Mouse (Mus musculus) neural tube, embryonic 12.5 days (tissue): ENCODE measurements around the gene Uhmk1. TPM values are rescaled to one million over a fixed set of nuclear protein-coding genes. Genes with fewer than 3 reads are reported as not detected.

Source experiments
- ATAC-seq: fragments of 200-750 bp; cut with Nextera tagmentation; 2 replicates; pipeline ENCODE4 v1.8.0; 2017; ENCODE audit warnings: low read depth, mild to moderate bottlenecking, moderate TSS enrichment, moderate library complexity; ENCODE audit not compliant: low FRiP score
- H3K27ac ChIP-seq: fragments of 300-500 bp; sonication (generic); 2 replicates; pipeline ENCODE4 v1.5.1; 2016
- H3K27me3 ChIP-seq: fragments of 300-500 bp; sonication (generic); replicated peaks from 2 replicates; pipeline ENCODE4 v1.6.1; 2016; ENCODE audit warnings: mild to moderate bottlenecking
- H3K36me3 ChIP-seq: fragments of 300-500 bp; sonication (generic); 2 replicates; pipeline ENCODE4 v1.6.1; 2016; ENCODE audit warnings: mild to moderate bottlenecking
- H3K4me1 ChIP-seq: fragments of 300-500 bp; sonication (generic); 2 replicates; pipeline ENCODE4 v1.6.1; 2016
- H3K4me2 ChIP-seq: fragments of 300-500 bp; sonication (generic); replicated peaks from 2 replicates; pipeline ENCODE4 v1.6.1; 2016; ENCODE audit warnings: mild to moderate bottlenecking
- H3K4me3 ChIP-seq: fragments of 300-500 bp; sonication (generic); 2 replicates; pipeline ENCODE4 v1.5.1; 2016
- H3K9ac ChIP-seq: fragments of 300-500 bp; sonication (generic); 2 replicates; pipeline ENCODE4 v1.6.1; 2016; ENCODE audit warnings: mild to moderate bottlenecking
- H3K9me3 ChIP-seq: fragments of 300-500 bp; sonication (generic); 2 replicates; pipeline ENCODE4 v1.6.1; 2016; ENCODE audit warnings: mild to moderate bottlenecking
- WGBS: fragments of 180-500 bp; shearing (Covaris S2); methylation state at CpG from one replicate; pipeline ENCODE4 v1.1.7; 2016; 5-methylcytosine and 5-hydroxymethylcytosine counted together
- polyA plus RNA-seq: library from polyadenylated mRNA; unstranded; fragments of >200 nt; fragmentation: Nextera tagmentation; extraction: Ambion mirVana; gene quantifications from 2 replicates; pipeline ENCODE4 v1.2.1, GENCODE M21; 2016

Uhmk1 gene
- polyA plus RNA-seq, 1 experiment from 2014 or later, result 15.0 TPM

GRCm38 (mm10) chr1:170150870-170151269, 64.3 kb downstream of the Uhmk1 start:
- Histone ChIP-seq H3K27me3 (no peaks in the 10 kb centered on the region), H3K4me1 (no peaks in the 10 kb centered on the region), H3K9me3 (no peaks in the 10 kb centered on the region), H3K36me3 (peaks cover 16% of the 10 kb centered on the region), H3K27ac (no peak overlapping the region), H3K9ac (no peak overlapping the region), H3K4me3 (no peak overlapping the region), H3K4me2 (no peak overlapping the region)
- 90% methylated on average over 6 of the region's 6 CpGs for WGBS
- no peak for ATAC-seq

DNA sequence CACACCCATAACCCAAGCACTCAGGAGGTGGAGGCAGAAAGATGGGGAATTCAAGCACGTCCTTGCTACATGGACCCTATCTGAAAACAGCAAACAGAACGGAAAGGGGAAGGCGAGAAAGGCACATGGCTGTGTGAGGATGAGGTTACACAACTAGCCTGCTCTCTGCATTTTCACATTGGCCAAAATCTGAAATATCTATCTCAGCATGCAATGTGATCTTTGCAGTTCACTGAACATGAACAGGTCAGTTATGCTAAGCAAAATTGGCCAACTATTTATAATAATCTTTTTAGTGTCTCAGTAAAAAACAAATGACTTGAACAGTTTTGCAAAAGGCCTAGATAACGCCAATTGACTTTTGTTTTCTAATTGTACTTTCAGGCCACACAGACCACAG, 65.4 kb downstream of the Uhmk1 start:
- Histone ChIP-seq H3K36me3 (peaks cover 20% of the 10 kb centered on the region), H3K4me3 (no peak overlapping the region), H3K4me2 (no peak overlapping the region), H3K9ac (no peak overlapping the region), H3K27me3 (no peaks in the 10 kb centered on the region), H3K9me3 (no peaks in the 10 kb centered on the region), H3K4me1 (no peaks in the 10 kb centered on the region), H3K27ac (no peak overlapping the region)
- 89% methylated on average over 4 of the region's 4 CpGs for WGBS
- ATAC-seq, result no peak

GRCm38 (mm10) chr1:170148536-170148935, 66.7 kb downstream of the Uhmk1 start:
- H3K4me1 ChIP-seq, result no peaks in the 10 kb centered on the region
- H3K4me2 ChIP-seq, result no peak overlapping the region
- no peaks in the 10 kb centered on the region for H3K9me3 ChIP-seq
- 93% methylated on average over 6 of the region's 6 CpGs for WGBS
- no peak overlapping the region for H3K27ac ChIP-seq
- no peak overlapping the region for H3K9ac ChIP-seq
- H3K36me3 ChIP-seq, result peaks cover 23% of the 10 kb centered on the region
- H3K27me3 ChIP-seq, result no peaks in the 10 kb centered on the region
- no peak for ATAC-seq
- no peak overlapping the region for H3K4me3 ChIP-seq

GRCm38 (mm10) chr1:170147651-170148448, 67.3 kb downstream of the Uhmk1 start:
- Histone ChIP-seq H3K4me2 (no peak overlapping the region), H3K36me3 (peaks cover 30% of the 10 kb centered on the region)
- ATAC-seq, result no peak

DNA sequence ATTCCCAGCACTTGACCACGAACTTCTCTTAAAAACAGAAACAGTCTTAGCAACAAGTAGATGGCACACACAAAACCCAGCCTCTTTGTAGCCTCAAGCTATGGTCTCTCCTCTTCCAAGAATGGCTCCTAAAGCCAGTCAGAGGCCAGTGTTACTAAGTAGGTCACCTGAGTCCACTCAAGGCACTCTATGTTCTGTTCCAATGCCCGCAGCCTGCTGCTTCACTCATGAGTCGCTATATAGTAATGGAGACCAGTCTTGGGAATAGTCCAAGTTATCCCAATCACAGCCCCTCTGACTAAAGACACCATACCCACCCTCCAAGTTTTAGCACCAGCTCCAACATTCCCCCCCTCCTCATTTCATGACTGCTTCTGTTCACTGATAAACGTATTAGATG, 69.6 kb downstream of the Uhmk1 start:
- WGBS, result 92% methylated on average over 4 of the region's 4 CpGs
- Histone ChIP-seq H3K27me3 (no peaks in the 10 kb centered on the region), H3K9ac (no peak overlapping the region), H3K27ac (no peak overlapping the region), H3K36me3 (peaks cover 35% of the 10 kb centered on the region), H3K9me3 (no peaks in the 10 kb centered on the region), H3K4me2 (no peak overlapping the region), H3K4me1 (no peaks in the 10 kb centered on the region), H3K4me3 (no peak overlapping the region)
- ATAC-seq, result no peak

More at GRCm38 (mm10) chr1:170147651-170148448, 67.3 kb downstream of the Uhmk1 start:
- H3K4me3 ChIP-seq, result no peak overlapping the region
- H3K4me1 ChIP-seq, result no peaks in the 10 kb centered on the region
- no peaks in the 10 kb centered on the region for H3K27me3 ChIP-seq
- 91% methylated on average over 9 of the region's 9 CpGs for WGBS
- H3K9me3 ChIP-seq, result no peaks in the 10 kb centered on the region
- H3K27ac ChIP-seq, result no peak overlapping the region
- H3K9ac ChIP-seq, result no peak overlapping the region

Other genes starting within 250 kb of the Uhmk1 start
- 27.9 and 29.0 TPM in 2 replicates for gene Hsd17b7, start 246.2 kb downstream of the Uhmk1 start, polyA plus RNA-seq
- 25.8 and 27.3 TPM in 2 replicates for gene Ddr2, start 104.6 kb downstream of the Uhmk1 start, polyA plus RNA-seq
- gene Uap1, start 40.4 kb downstream of the Uhmk1 start, polyA plus RNA-seq, result 69.8 TPM in 2 replicates
- not detected in 2 replicates for gene Sh2d1b2, start 17.4 kb upstream of the Uhmk1 start, polyA plus RNA-seq
- 0.11 TPM in 1 of 2 replicates, not detected in the other for gene Sh2d1b1, start 61.9 kb upstream of the Uhmk1 start, polyA plus RNA-seq
- 3.9 and 4.1 TPM in 2 replicates for gene Gm7694, start 90.9 kb upstream of the Uhmk1 start, polyA plus RNA-seq
- gene Spata46, start 93.4 kb upstream of the Uhmk1 start, polyA plus RNA-seq, result 2.0 and 2.2 TPM in 2 replicates